Mouse (Mus musculus): Measurements from ENCODE around the gene Cep78. TPM values are rescaled to one million over a fixed set of nuclear protein-coding genes. Genes with fewer than 3 reads are reported as not detected.

The Cep78 gene
- total and polyA plus RNA-seq, 2 experiments from 2014 or later, result 23.4 to 27.0 TPM

DNA sequence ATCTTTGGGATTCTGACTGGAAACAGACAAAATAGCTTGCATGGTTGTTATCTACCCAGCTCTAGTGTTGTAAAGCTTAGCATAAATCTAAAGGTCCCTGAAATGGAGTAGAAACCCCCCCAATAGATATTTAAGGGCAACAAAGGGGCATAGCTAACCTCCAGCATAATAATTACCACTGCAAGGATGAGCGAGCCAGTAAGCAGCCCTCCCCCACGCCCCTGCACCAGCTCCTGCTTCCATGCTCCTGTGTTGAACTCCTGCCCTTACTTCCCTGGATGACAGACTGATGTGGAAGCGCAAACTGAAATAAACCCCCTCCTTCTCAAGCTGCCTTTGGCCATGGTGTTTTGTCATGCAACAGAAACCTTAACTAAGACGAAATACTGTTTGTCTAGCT, 11.4 kb downstream of the Cep78 start:
- WGBS, result 89% methylated on average over 4 of the region's 4 CpGs

DNA sequence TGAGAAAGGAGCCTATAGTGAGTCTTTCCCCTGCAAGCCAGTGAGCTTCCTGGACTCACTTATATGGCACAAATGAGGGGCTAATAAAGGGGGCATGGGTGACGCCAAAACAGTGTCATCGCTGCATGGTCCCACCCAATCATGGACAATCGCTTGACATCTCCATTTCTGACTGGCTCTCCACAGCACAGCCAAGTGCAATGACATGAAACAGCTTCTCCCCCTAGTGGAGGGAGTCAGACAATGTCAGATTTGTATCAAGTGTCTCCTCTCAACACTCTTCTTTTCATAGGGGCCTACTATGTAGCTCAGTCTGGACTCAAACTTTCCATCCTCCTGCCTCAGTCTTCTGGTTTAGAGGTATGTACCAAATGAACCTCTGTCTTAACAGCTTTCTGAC, 19.7 kb downstream of the Cep78 start:
- no peaks in the 10 kb centered on the region for H3K27me3 ChIP-seq (ENCODE audit: insufficient read depth, low read length)
- peak; percentile 78 for TF ChIP-seq CTCF (IDR thresholded peaks at IDR 0.05; ENCODE audit: low read depth)
- no peaks in the 10 kb centered on the region for H3K9me3 ChIP-seq (ENCODE audit: low read length)
- H3K4me1 ChIP-seq (ENCODE audit: insufficient read depth), result no peaks in the 10 kb centered on the region
- no peak overlapping the region for H3K27ac ChIP-seq (ENCODE audit: low read depth, low read length)
- H3K4me2 ChIP-seq (ENCODE audit: low read depth), result no peak overlapping the region
- no peak overlapping the region for H3K4me3 ChIP-seq (ENCODE audit: low read depth, low read length)
- DNase-seq (peak; percentile 58), ATAC-seq (peak; percentile 89)
- WGBS, result 41% methylated on average over 3 of the region's 3 CpGs
- no peak overlapping the region for H3K9ac ChIP-seq
- peaks cover 54% of the 10 kb centered on the region for H3K36me3 ChIP-seq (ENCODE audit: insufficient read depth)

More for the DNA sequence above, 11.4 kb downstream of the Cep78 start:
- Histone ChIP-seq H3K9me3 (ENCODE audit: low read length) (no peaks in the 10 kb centered on the region), H3K27ac (ENCODE audit: low read depth, low read length) (no peak overlapping the region), H3K4me1 (ENCODE audit: insufficient read depth) (no peaks in the 10 kb centered on the region), H3K27me3 (ENCODE audit: insufficient read depth, low read length) (no peaks in the 10 kb centered on the region), H3K4me2 (ENCODE audit: low read depth) (no peak overlapping the region), H3K36me3 (ENCODE audit: insufficient read depth) (peaks cover 82% of the 10 kb centered on the region), H3K9ac (no peak overlapping the region), H3K4me3 (ENCODE audit: low read depth, low read length) (no peak overlapping the region)
- ATAC-seq (no peak), DNase-seq (no peak)
- TF ChIP-seq CTCF (IDR thresholded peaks at IDR 0.05; ENCODE audit: low read depth), result no peak

DNA sequence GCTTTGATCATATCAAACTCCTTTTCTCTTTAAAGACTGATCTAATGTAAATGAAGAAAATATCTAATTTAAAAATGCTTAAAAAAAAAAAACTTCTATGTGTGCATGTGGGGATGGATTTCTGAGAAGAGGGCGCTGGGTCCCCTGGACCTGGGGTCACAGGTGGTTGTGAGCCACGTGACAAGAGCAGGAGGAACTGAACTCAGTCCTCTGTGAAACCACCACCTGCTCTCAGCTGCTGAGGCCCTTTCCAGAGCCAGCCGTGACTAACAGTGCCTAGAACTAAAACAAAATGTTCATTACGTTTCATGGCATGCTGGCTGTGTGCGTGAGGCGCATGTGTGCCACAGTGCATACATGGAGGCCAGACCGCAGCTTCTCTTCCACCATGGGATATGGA, 20.3 kb downstream of the Cep78 start:
- 0 out of 2 replicates have a peak, but pooled peaks have one; percentile 10 for ATAC-seq
- DNase-seq, result no peak
- Histone ChIP-seq H3K4me2 (ENCODE audit: low read depth) (no peak overlapping the region), H3K36me3 (ENCODE audit: insufficient read depth) (peaks cover 50% of the 10 kb centered on the region), H3K27ac (ENCODE audit: low read depth, low read length) (no peak overlapping the region), H3K4me3 (ENCODE audit: low read depth, low read length) (no peak overlapping the region), H3K27me3 (ENCODE audit: insufficient read depth, low read length) (no peaks in the 10 kb centered on the region), H3K4me1 (ENCODE audit: insufficient read depth) (no peaks in the 10 kb centered on the region), H3K9me3 (ENCODE audit: low read length) (no peaks in the 10 kb centered on the region), H3K9ac (no peak overlapping the region)
- TF ChIP-seq CTCF (IDR thresholded peaks at IDR 0.05; ENCODE audit: low read depth), result no peak
- WGBS, result 91% methylated on average over 7 of the region's 7 CpGs

DNA sequence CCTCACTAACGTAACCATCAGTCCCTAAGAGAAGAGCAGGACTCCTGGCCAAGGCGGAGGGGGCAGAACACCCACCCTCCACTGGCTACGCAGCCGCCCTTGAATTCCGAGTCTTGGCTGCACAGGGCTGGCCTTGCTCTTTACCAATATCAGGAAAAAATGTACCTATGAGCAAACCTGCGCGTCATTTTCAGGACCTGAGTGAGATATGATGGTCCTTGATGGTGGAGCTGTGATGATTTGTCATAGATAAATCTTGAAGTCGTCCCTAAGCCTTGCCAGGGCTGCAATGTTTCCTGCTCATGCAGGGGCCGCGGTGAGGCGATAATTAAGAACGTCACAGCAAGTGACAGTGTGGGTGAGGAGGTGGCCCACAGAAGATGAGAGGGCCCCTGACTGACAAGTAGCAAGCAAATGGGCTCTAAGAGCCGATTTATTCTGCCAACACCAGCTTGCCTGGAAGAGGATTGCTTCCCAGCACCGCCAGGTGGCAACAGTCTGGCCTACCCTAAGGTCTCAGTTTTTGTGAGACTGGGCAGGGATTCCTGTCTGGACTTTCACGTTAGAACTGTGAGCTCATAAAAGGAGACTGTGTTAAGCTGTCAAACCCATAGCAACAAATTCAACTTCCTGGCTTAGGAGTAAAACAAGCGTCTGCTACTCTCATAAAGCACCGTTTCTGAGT, 21.6 kb downstream of the Cep78 start:
- 72% methylated on average over 17 of the region's 17 CpGs for WGBS

DNA sequence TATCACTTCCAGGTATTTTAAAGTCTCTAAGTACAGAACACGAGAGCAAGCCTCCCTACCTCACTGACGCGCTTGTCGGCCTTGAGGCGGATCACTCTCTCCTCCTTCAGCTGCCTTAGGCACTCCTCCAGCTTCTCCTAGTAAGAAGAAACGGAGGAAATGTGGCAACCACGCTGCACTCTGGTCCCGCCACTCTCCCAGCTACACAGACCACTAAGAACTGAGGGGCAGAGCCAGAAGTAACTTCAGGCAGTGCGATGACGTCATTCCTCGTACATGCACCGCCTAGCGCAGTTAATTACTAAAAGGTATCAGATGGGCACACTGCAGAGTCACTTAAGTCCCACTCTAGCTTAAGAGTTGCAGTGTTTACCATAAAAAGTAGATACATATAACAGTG, 22.5 kb downstream of the Cep78 start:
- WGBS, result 67% methylated on average over 13 of the region's 13 CpGs
- ATAC-seq (no peak), DNase-seq (no peak)
- Histone ChIP-seq H3K36me3 (ENCODE audit: insufficient read depth) (peaks cover 41% of the 10 kb centered on the region), H3K27me3 (ENCODE audit: insufficient read depth, low read length) (no peaks in the 10 kb centered on the region), H3K9me3 (ENCODE audit: low read length) (no peaks in the 10 kb centered on the region), H3K4me1 (ENCODE audit: insufficient read depth) (no peaks in the 10 kb centered on the region), H3K27ac (ENCODE audit: low read depth, low read length) (no peak overlapping the region), H3K4me2 (ENCODE audit: low read depth) (no peak overlapping the region), H3K9ac (no peak overlapping the region), H3K4me3 (ENCODE audit: low read depth, low read length) (no peak overlapping the region)
- TF ChIP-seq CTCF (IDR thresholded peaks at IDR 0.05; ENCODE audit: low read depth), result no peak

More for the DNA sequence above, 21.6 kb downstream of the Cep78 start:
- TF ChIP-seq CTCF (IDR thresholded peaks at IDR 0.05; ENCODE audit: low read depth), result peak; percentile 26; the same call in 1 of the 2 replicates
- ATAC-seq (peak; percentile 40; the same call in 1 of the 2 replicates), DNase-seq (no peak)
- H3K9ac ChIP-seq, result no peak overlapping the region
- H3K4me3 ChIP-seq (ENCODE audit: low read depth, low read length), result no peak overlapping the region
- H3K4me2 ChIP-seq (ENCODE audit: low read depth), result no peak overlapping the region
- H3K4me1 ChIP-seq (ENCODE audit: insufficient read depth), result no peaks in the 10 kb centered on the region
- H3K9me3 ChIP-seq (ENCODE audit: low read length), result no peaks in the 10 kb centered on the region
- H3K36me3 ChIP-seq (ENCODE audit: insufficient read depth), result peaks cover 41% of the 10 kb centered on the region
- H3K27ac ChIP-seq (ENCODE audit: low read depth, low read length), result no peak overlapping the region
- H3K27me3 ChIP-seq (ENCODE audit: insufficient read depth, low read length), result no peaks in the 10 kb centered on the region

DNA sequence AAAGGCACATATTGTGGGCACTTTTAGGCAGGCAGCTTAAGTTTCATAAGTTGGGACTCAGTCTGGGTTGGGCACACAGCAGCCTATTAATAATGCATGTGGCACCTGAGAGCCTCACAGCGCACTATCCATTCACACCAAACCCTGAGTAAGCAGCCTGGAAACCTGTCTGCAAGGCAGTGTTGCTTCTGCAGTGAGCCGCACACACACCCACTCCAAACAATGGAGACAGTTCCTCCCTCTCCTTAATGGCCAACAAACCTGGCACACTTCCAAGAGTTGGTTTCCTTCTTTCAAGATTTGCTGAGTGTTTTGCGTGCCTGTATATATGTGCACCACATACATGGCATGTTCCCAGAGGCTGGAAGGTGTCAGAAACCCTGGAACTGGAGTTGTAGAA, 34.6 kb downstream of the Cep78 start:
- Histone ChIP-seq H3K27ac (ENCODE audit: low read depth, low read length) (no peak overlapping the region), H3K9me3 (ENCODE audit: low read length) (no peaks in the 10 kb centered on the region), H3K4me1 (ENCODE audit: insufficient read depth) (no peaks in the 10 kb centered on the region), H3K9ac (no peak overlapping the region), H3K4me3 (ENCODE audit: low read depth, low read length) (no peak overlapping the region), H3K27me3 (ENCODE audit: insufficient read depth, low read length) (no peaks in the 10 kb centered on the region), H3K4me2 (ENCODE audit: low read depth) (no peak overlapping the region), H3K36me3 (ENCODE audit: insufficient read depth) (peaks cover 7% of the 10 kb centered on the region)
- DNase-seq (no peak), ATAC-seq (no peak)
- WGBS, result 40% methylated on average over 3 of the region's 3 CpGs
- no peak for TF ChIP-seq CTCF (IDR thresholded peaks at IDR 0.05; ENCODE audit: low read depth)

DNA sequence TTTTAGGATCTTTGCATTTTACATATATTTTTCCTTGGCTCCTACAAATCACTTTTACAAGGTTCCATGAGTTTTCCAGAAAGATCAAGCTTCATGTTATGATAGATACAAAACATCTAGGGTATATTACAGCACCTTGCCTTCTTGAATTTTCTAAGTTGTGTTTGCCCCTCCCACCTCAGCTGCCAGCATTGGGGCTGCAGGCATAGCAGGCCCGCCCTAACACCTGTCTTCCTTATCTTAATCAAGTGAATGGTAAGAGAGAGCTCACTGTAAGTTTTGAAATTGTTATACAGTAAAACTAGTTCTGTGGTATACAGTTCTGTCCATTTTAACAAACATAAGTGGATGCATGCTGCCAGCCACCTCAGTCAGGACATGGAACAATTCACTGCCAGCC, 35.9 kb downstream of the Cep78 start:
- Histone ChIP-seq H3K9ac (no peak overlapping the region), H3K27ac (ENCODE audit: low read depth, low read length) (no peak overlapping the region), H3K9me3 (ENCODE audit: low read length) (no peaks in the 10 kb centered on the region), H3K36me3 (ENCODE audit: insufficient read depth) (no peaks in the 10 kb centered on the region), H3K4me3 (ENCODE audit: low read depth, low read length) (no peak overlapping the region), H3K4me1 (ENCODE audit: insufficient read depth) (no peaks in the 10 kb centered on the region), H3K4me2 (ENCODE audit: low read depth) (no peak overlapping the region), H3K27me3 (ENCODE audit: insufficient read depth, low read length) (no peaks in the 10 kb centered on the region)
- no peak for TF ChIP-seq CTCF (IDR thresholded peaks at IDR 0.05; ENCODE audit: low read depth)
- DNase-seq (no peak), ATAC-seq (no peak)
- WGBS, result 95% methylated on average over 1 of the region's 1 CpGs
